Mouse (Mus musculus): Measurements from ENCODE around the gene Glis1.
"Not testable (repeated sequence)": the region's sequence is repeated elsewhere in the genome, so short reads cannot be mapped to it uniquely, and the experiment has no call there.

Gene Glis1

DNA sequence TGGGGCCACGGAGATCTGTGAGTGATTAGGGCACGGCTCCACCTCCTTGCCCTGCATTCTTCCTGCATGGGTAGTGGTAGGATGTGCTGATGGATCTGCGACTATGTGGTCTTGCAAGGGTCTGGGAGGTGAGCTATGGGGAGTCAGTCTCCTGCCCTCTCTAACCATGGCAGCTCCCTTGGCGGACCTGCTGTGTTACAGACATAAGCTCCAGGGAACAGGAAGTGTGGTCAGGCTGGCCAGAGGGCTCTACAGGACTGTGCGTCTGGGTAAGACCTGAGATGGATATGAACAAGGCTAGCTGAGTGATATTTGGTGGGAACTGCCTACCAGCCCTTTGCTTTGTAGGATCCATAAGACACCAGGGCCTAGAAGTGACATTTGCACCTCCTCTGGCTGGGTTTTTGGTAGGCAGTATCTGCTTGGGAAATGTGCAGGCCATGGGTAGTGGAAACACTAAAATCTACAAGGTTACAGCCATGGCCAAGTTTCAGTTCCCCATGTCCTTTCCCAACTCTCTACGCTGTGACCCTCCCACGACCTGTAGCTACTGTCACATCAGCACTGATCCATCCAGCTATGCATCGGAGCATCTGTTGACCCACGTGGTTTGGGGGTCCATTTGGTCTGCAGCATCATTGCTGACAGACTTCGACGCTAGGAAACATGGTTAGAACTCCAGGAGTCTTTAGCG lies 142.9 kb downstream of the Glis1 start:
- no peak for DNase-seq (ENCODE audit: low spot score)

- no peak for DNase-seq (ENCODE audit: low spot score)
Measured at GRCm38 (mm10) chr4:107580883-107581282, 146.5 kb downstream of the Glis1 start.

- DNase-seq (ENCODE audit: low spot score), result no peak
Measured at GRCm38 (mm10) chr4:107586391-107586790, 152.0 kb downstream of the Glis1 start.

DNA sequence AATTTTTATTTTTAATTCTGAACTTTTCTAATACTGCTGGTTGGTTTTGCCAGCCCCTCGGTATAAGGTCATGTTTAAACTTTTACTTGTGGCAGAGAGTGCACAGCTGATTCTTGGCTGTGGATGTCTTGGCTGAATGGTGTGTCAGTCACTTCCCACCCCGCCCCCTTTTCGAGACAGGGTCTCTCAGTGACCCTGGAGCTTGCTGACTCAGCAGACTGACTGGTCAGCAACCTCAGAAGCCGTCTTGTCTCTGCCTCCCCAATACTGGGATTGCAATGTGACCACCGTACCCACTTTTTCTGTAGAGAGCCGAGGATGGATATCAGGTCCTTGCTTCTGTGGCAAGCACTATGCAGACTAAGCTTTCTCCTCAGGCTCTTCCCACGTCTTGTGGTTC lies 154.2 kb downstream of the Glis1 start:
- DNase-seq (ENCODE audit: low spot score), result no peak

- DNase-seq (ENCODE audit: low spot score), result no peak
Measured at GRCm38 (mm10) chr4:107589046-107589445, 154.7 kb downstream of the Glis1 start.

DNA sequence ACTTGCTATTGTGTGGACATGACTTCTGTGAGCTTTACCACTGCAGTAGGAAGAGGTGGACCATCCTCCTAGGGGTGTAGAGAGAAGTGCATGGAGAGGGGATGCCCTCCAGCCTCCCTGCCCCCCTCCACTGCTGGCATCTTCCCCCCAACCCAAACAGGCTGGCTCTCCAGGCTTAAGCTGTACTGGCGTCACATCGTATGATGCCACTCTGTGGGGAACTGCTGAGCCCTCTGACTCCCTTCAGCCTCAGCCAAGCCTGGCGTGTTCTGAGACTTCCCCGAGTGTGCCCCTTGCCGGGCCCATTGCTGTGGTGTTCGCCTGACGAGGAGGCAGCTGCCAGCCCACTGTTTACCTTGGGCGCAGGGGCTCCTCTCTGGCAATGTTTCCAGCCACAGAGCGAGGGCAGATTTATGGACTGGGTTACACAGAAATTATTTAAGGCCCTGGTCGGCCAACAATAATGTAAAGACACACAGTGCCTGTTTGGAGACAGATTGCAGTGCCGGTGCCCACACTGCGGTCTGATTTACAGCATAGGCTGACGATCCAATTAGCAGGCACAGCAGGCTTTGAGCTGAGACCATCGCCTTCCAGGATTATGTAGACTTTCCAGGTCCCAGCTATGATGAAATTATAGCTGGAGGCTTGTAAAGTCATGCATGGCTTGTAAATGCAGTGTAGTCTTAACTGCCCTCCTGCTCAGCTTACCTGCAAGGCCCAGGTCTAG lies 156.6 kb downstream of the Glis1 start:
- no peak for DNase-seq (ENCODE audit: low spot score)

DNA sequence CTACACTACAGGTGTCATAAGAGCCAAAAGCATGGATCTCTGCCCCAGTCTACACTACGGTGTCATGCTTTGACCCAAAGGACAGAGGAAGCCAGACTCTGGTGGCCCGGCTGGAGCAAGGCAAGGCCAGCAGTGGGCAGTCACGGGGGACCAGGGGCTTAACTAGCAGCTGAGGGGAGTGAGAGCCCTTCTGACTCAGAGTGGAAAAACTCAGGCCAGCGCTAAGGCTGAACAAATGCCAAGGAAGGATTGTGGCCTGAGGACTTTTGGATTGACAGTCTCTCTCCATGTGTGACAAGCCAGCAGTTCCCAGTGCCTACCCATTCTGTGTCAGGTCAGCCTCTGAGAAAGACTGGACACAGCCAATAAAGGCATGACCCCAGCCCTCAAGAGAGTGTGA lies 159.0 kb downstream of the Glis1 start:
- no peak for DNase-seq (ENCODE audit: low spot score)

DNA sequence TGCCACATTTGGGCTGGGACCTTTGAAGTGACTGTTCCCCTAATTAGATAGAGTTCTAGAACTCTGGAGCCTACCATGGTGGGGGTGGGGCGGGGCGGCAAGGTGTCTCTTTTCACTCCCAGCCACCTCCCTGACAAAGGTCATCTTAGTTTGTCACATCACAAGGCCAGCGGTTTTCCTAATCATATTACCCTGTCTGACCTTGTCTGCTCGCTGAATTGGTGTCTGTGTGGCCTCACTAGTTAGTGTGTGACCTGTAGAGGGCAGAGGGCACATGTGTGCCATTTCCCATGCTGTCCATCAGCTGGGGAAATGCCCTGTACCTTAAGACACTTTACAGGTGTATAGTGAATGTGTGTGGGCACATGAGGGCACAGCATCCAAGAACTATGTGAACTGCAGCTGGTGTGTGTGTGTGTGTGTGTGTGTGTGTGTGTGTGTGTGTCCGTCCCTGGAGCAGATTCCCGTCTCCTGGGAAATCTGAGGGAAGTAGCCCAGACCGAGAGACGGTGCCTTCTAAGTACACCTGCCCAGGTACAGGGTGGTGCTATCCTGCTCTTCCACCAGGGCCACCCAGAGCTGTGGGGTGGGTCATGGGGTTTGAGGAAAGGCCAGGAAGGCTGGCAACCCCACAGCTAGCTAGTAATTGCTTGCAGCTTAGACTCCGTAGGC lies 163.0 kb downstream of the Glis1 start:
- DNase-seq (ENCODE audit: low spot score), result no peak

GRCm38 (mm10) chr4:107597898-107598580 lies 163.6 kb downstream of the Glis1 start:
- no peak for DNase-seq (ENCODE audit: low spot score)

DNA sequence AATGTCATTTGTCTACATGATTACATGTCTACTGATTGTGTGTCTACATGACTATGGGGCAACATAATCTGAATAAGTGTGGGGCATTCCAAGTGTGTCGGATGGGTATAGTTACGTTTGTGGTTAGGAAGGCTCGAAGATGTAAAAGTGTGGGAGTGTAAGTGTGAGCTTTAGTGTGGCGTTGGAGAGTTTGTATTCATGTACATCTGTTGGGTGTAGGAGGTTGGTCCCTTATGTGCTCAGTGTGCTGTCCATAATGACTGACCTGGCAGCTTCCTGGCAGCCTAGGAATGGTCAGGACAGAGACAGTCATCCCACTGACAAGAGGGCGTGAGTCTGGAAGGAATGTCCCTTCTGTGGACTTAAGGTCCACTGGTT lies 164.2 kb downstream of the Glis1 start:
- DNase-seq (ENCODE audit: low spot score), result not testable (repeated sequence)

GRCm38 (mm10) chr4:107602284-107602683 lies 167.9 kb downstream of the Glis1 start:
- DNase-seq (ENCODE audit: low spot score), result no peak

GRCm38 (mm10) chr4:107602787-107603186 lies 168.4 kb downstream of the Glis1 start:
- DNase-seq (ENCODE audit: low spot score), result no peak

- DNase-seq (ENCODE audit: low spot score), result no peak
Measured at GRCm38 (mm10) chr4:107603208-107603607, 168.8 kb downstream of the Glis1 start.

GRCm38 (mm10) chr4:107605964-107606602 lies 171.7 kb downstream of the Glis1 start:
- DNase-seq (ENCODE audit: low spot score), result no peak

DNA sequence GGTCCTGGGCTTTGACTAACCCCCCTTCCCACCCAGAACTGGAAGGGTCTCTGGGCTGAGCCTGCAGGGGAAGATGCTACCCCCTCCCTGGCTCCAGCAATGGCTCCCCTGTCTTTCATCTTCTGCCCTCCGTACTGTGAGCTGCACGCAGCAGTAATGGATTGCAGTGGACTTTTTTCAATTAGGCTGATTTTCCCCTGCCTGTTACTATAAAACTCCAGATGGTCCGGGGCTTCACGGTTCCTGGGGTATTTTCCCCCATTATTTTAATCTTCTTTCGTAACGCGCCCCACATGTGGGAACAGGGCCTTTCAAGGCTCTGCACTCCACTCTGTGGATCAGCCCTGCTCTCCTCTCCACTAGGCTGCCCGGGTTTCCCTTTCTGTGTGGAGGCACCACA lies 175.4 kb downstream of the Glis1 start:
- no peak for DNase-seq (ENCODE audit: low spot score)

- DNase-seq (ENCODE audit: low spot score), result no peak
Measured at GRCm38 (mm10) chr4:107611888-107612650, 177.7 kb downstream of the Glis1 start.

- DNase-seq (ENCODE audit: low spot score), result no peak
Measured at GRCm38 (mm10) chr4:107617596-107618230, 183.3 kb downstream of the Glis1 start.

GRCm38 (mm10) chr4:107619487-107619886 lies 185.1 kb downstream of the Glis1 start:
- no peak for DNase-seq (ENCODE audit: low spot score)

DNA sequence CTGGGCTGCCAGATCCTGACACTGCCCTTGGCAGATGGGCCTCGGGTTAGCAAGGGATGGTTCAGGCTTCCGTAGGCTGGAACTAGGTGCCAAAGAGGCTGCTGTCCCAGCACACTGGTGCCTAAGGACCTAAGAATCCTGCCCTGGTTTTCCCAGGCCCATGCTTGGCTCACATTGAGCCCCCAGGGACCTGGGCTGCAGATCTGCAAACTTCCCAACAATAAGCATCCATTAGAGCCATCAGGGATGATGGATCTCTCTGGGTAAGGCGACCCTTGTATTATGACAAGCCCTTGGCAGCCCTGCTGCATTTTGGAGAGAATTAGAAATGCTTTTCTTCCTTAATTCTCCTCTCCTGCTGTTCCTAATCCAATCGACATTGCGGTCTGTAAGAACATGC lies 187.0 kb downstream of the Glis1 start:
- DNase-seq (ENCODE audit: low spot score), result no peak

- no peak for DNase-seq (ENCODE audit: low spot score)
Measured at GRCm38 (mm10) chr4:107622296-107622695, 187.9 kb downstream of the Glis1 start.

GRCm38 (mm10) chr4:107623916-107624315 lies 189.5 kb downstream of the Glis1 start:
- DNase-seq (ENCODE audit: low spot score), result no peak
